Mouse (Mus musculus) E14TG2a.4 (cell line): ENCODE results near the gene Wbp2.

Experiments
- CTCF ChIP-seq: conservative IDR thresholded peaks from 2 replicates; pipeline ENCODE4 v1.5.1; 2014; ENCODE audit warnings: low read length
- POU5F1 ChIP-seq: IDR thresholded peaks from 2 replicates; pipeline ENCODE4 v1.6.1; 2014; ENCODE audit warnings: low read length, borderline replicate concordance

DNA sequence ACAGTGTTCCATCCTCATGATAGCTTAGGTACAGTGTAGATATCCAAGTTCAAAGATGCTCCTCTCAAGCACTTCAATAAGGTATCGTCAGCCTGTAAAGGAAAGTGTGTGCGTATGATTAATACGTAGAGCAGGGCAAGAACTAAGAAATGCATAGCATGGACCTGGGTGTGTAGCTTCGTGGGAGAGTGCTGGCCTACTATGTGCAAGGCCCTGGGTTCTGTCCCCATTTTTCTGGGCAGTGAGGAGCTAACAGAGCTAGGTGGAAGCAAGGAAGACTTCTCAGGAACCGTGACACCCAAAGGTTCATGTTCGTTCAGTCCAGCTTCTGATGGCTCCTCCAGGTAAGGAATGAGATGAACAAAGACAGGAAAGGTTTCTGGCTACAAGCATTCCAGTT lies 41.6 kb downstream of the Wbp2 start:
- TF ChIP-seq CTCF = no peak
- no peak for TF ChIP-seq POU5F1
